Mouse (Mus musculus): ENCODE measurements around the gene Gm10563. TPM values are rescaled to one million over a fixed set of nuclear protein-coding genes. Genes with fewer than 3 reads are reported as not detected.
"Not testable (repeated sequence)": the region's sequence is repeated elsewhere in the genome, so short reads cannot be mapped to it uniquely, and the experiment has no call there.

Gm10563 gene
- total RNA-seq (2021): not detected in 2 replicates
- long read RNA-seq, experiment 1, partial matches to known transcripts: 0 of 3 reads
- long read RNA-seq, experiment 1, other reads (novel, unspliced or antisense): 3 of 3 reads
- long read RNA-seq, experiment 2, partial matches to known transcripts: 0 of 2 reads
- long read RNA-seq, experiment 2, other reads (novel, unspliced or antisense): 2 of 2 reads

- not testable (repeated sequence) for DNase-seq
Measured at GRCm38 (mm10) chr4:155645308-155645707, at the start of gene Gm10563. Gene Gm10563 (minus strand): TSS chr4:155645408.

- DNase-seq: peak; percentile 82
Measured at GRCm38 (mm10) chr4:155694482-155695401, 49.5 kb upstream of the Gm10563 start.

- peak; percentile 86 for DNase-seq
Measured at GRCm38 (mm10) chr4:155694111-155694481, 48.9 kb upstream of the Gm10563 start, which contains the start of gene Fndc10. Gene Fndc10 (plus strand): TSS chr4:155694342.

- no peak for DNase-seq
Measured at GRCm38 (mm10) chr4:155692421-155692820, 47.2 kb upstream of the Gm10563 start.

- DNase-seq: peak; percentile 22
Measured at GRCm38 (mm10) chr4:155690571-155691375, 45.6 kb upstream of the Gm10563 start.

GRCm38 (mm10) chr4:155687764-155688163 lies 42.6 kb upstream of the Gm10563 start:
- DNase-seq: not testable (repeated sequence)

GRCm38 (mm10) chr4:155683670-155684277 lies 38.6 kb upstream of the Gm10563 start:
- not testable (repeated sequence) for DNase-seq

- peak; percentile 60 for DNase-seq
Measured at GRCm38 (mm10) chr4:155675991-155676390, 30.8 kb upstream of the Gm10563 start.

GRCm38 (mm10) chr4:155672082-155672481 lies 26.9 kb upstream of the Gm10563 start:
- DNase-seq: no peak

GRCm38 (mm10) chr4:155670236-155670635 lies 25.0 kb upstream of the Gm10563 start:
- not testable (repeated sequence) for DNase-seq

GRCm38 (mm10) chr4:155669598-155670075 lies 24.4 kb upstream of the Gm10563 start:
- DNase-seq: no peak

GRCm38 (mm10) chr4:155668689-155669597 lies 23.7 kb upstream of the Gm10563 start, which contains the start of gene Mib2:
Gene Mib2 (minus strand): TSS chr4:155669198.
- peak; percentile 98 for DNase-seq

GRCm38 (mm10) chr4:155666903-155667302 lies 21.7 kb upstream of the Gm10563 start:
- DNase-seq: no peak

- DNase-seq: peak; percentile 86
Measured at GRCm38 (mm10) chr4:155660641-155661040, 15.4 kb upstream of the Gm10563 start.

- no peak for DNase-seq
Measured at GRCm38 (mm10) chr4:155658961-155659360, 13.8 kb upstream of the Gm10563 start.

- no peak for DNase-seq
Measured at GRCm38 (mm10) chr4:155656214-155656751, 11.1 kb upstream of the Gm10563 start.

- peak; percentile 72 for DNase-seq
Measured at GRCm38 (mm10) chr4:155654456-155655298, 9.5 kb upstream of the Gm10563 start.

GRCm38 (mm10) chr4:155654183-155654455 lies 8.9 kb upstream of the Gm10563 start:
- no peak for DNase-seq

- peak; percentile 47 for DNase-seq
Measured at GRCm38 (mm10) chr4:155653451-155654182, 8.4 kb upstream of the Gm10563 start.

Measured in adrenal gland, postnatal 14 days (tissue).